Mouse (Mus musculus): Measurements from ENCODE around the gene Ccdc7b.
"Not testable (repeated sequence)": the region's sequence is repeated elsewhere in the genome, so short reads cannot be mapped to it uniquely, and the experiment has no call there.

The Ccdc7b gene

GRCm38 (mm10) chr8:129066834-129067233 lies at the start of gene Ccdc7b:
Gene Ccdc7b, plus strand, starts transcription at chr8:129067134.
- not testable (repeated sequence) for DNase-seq (ENCODE audit: low spot score)

DNA sequence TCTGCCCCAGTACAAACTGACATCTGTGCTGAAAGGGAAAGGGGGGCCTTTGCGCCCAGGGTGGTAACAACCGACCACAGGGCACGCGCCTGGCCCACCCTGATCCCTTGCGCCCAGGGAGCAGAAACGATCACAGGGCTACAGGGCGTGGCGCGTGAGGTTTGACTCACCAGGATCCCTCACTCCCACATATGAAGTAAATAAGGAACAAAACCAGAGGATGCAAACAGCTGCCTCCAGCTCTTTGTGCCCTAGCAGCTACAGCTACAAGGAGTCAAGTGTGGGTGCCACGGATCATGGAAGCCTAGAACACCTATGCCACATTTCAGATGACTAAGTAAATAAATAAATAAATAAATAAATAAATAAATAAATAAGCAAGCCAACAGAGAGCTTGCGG lies 1.5 kb upstream of the Ccdc7b start, which contains the start of gene Ccdc7a:
Gene Ccdc7a, minus strand, starts transcription at position 101 of the 400 bp plus-strand sequence.
- DNase-seq (ENCODE audit: low spot score), result not testable (repeated sequence)

DNA sequence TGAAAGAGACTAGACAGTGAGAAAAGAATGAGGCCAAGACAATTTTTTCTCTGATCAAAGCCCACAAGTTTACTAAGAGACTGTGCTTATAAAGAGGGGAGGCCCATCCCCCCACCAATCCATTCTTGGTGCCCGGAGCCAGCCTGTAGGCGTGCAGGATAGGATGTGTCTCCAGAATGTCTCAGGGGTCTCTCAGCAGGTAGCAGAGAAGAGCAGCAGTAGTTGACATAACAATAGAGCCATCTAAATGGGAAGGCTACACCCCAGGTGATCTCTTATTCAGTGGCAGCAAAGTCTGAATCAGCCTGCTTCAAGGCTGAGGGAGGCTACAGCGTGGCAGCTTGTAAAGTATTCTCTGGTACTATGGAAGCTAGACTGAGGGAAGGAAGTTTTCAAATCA lies 48.8 kb downstream of the Ccdc7b start:
- DNase-seq (ENCODE audit: low spot score), result not testable (repeated sequence)

- no peak for DNase-seq (ENCODE audit: low spot score)
Observed at GRCm38 (mm10) chr8:129131561-129131960, 64.6 kb downstream of the Ccdc7b start, which contains the start of gene Gm10999. Gene Gm10999, minus strand, starts transcription at chr8:129131661.

- DNase-seq (ENCODE audit: low spot score), result no peak
Observed at GRCm38 (mm10) chr8:129133475-129133874, 66.5 kb downstream of the Ccdc7b start.

All from spleen, adult 12 weeks (tissue).